In genomic region chr9:71588930-71589592, GRCm38 (mm10) we compare ENCODE assay signal across 17 mouse cellular contexts. TPM values are rescaled to one million over a fixed set of nuclear protein-coding genes. Genes with fewer than 3 reads are reported as not detected.
DNase-seq lines count a peak whose midpoint lies in the region; ATAC-seq and TF ChIP-seq lines count a peak whose summit lies in the region.
"Had no signal": no experiment of that assay in that cellular context is flagged by ENCODE, and none has a peak within 500 bp of the region (broad histone marks: within the 10 kb centered on the region; RNA-seq: fewer than 3 reads in every experiment).

No protein-coding gene starts in this region.

- H3ac ChIP-seq in myocyte (ENCODE audit: control insufficient read depth, insufficient read length): no peak overlapping the region

- 46% methylated on average over 2 of the region's 2 CpGs for WGBS in lung, embryonic 15.5 days
- WGBS in heart, embryonic 11.5 days (ENCODE audit: insufficient replicate concordance): 33% methylated on average over 2 of the region's 2 CpGs

- H3K4me2 ChIP-seq in lung, embryonic 15.5 days: peak overlapping the region; percentile 82
- H3K4me2 ChIP-seq in heart, embryonic 11.5 days: peak overlapping the region; percentile 29
- peak overlapping the region; percentile 53 for H3K4me2 ChIP-seq in myocyte (ENCODE audit: low read depth)
- H3K4me2 ChIP-seq: liver, embryonic 13.5 days had no signal

- TF ChIP-seq POLR2A in myocyte (IDR thresholded peaks at IDR 0.05; ENCODE audit: insufficient read length, low read depth): no peak

- peaks cover 23% of the 10 kb centered on the region for H3K4me1 ChIP-seq in lung, embryonic 15.5 days
- peaks cover 30% of the 10 kb centered on the region for H3K4me1 ChIP-seq in heart, embryonic 11.5 days (ENCODE audit: control insufficient read depth, insufficient read depth, low read length)

- no peak for ATAC-seq in lung, embryonic 15.5 days (ENCODE audit: borderline replicate concordance, extremely low read depth, low FRiP score, low TSS enrichment)
- no peak for ATAC-seq in heart, embryonic 11.5 days (replicated peaks; ENCODE audit: insufficient number of reproducible peaks, low FRiP score, low TSS enrichment)
- ATAC-seq: hindbrain, postnatal 0 days had no signal

- H3K9ac ChIP-seq in lung, embryonic 15.5 days: no peak overlapping the region
- no peak overlapping the region for H3K9ac ChIP-seq in heart, embryonic 11.5 days (ENCODE audit: low read depth, low read length)
- H3K9ac ChIP-seq: liver, embryonic 13.5 days had no signal

- H3K27ac ChIP-seq in lung, embryonic 15.5 days: peak overlapping the region; percentile 55; the same call in 1 of the 2 replicates
- H3K27ac ChIP-seq in heart, embryonic 11.5 days (ENCODE audit: low read depth, low read length): peak overlapping the region; percentile 84
- H3K27ac ChIP-seq: embryonic facial prominence, embryonic 10.5 days; hindbrain, postnatal 0 days; liver, embryonic 13.5 days had no signal

- no peaks in the 10 kb centered on the region for H3K79me2 ChIP-seq in myocyte (ENCODE audit: control insufficient read depth, insufficient read depth)

- no peaks in the 10 kb centered on the region for H3K9me3 ChIP-seq in lung, embryonic 15.5 days
- H3K9me3 ChIP-seq in heart, embryonic 11.5 days (replicated peaks; ENCODE audit: control insufficient read depth, low read length): peaks cover 4% of the 10 kb centered on the region; the same call in 1 of the 2 replicates
- H3K9me3 ChIP-seq: liver, embryonic 13.5 days had no signal

- no peak overlapping the region for H3K4me3 ChIP-seq in lung, embryonic 15.5 days
- no peak overlapping the region for H3K4me3 ChIP-seq in heart, embryonic 11.5 days (ENCODE audit: low read depth, low read length)
- no peak overlapping the region for H3K4me3 ChIP-seq in myocyte
- H3K4me3 ChIP-seq: embryonic facial prominence, embryonic 10.5 days; liver, embryonic 13.5 days had no signal

- no peaks in the 10 kb centered on the region for H3K36me3 ChIP-seq in lung, embryonic 15.5 days
- peaks cover 10% of the 10 kb centered on the region for H3K36me3 ChIP-seq in heart, embryonic 11.5 days (ENCODE audit: control insufficient read depth, insufficient read depth, low read length)
- H3K36me3 ChIP-seq in myocyte (ENCODE audit: control insufficient read depth, insufficient read depth): no peaks in the 10 kb centered on the region
- H3K36me3 ChIP-seq: embryonic facial prominence, embryonic 10.5 days; liver, embryonic 13.5 days had no signal

- peak; percentile 24 for DNase-seq in adrenal gland, adult 2 months
- DNase-seq in adrenal gland, adult 18-20 months (ENCODE audit: low spot score in 2 of 2): no peak
- DNase-seq in lung, postnatal 4 days: no peak
- no peak for DNase-seq in frontal cortex, postnatal 10 days (ENCODE audit: low spot score in 2 of 2)
- no peak for DNase-seq in thymus, postnatal 0 days (ENCODE audit: low spot score)
- DNase-seq: adrenal gland, postnatal 14 days; cerebellum, postnatal 10 days; kidney, postnatal 14 days; layer of hippocampus, adult 9-11 months; liver, embryonic 13.5 days; right cerebral cortex, adult 18-20 months had no signal

- H3K27me3 ChIP-seq in lung, embryonic 15.5 days: no peaks in the 10 kb centered on the region
- no peaks in the 10 kb centered on the region for H3K27me3 ChIP-seq in heart, embryonic 11.5 days (ENCODE audit: control insufficient read depth, insufficient read depth, low read length)
- no peaks in the 10 kb centered on the region for H3K27me3 ChIP-seq in myocyte (ENCODE audit: control insufficient read depth, insufficient read depth, insufficient read length)

TF ChIP-seq in myocyte, 11 proteins besides CTCF, POLR2A, EP300 and RAD21:
- TF ChIP-seq MYOD1 (IDR thresholded peaks at IDR 0.05; ENCODE audit: control insufficient read depth in 1 of 3, insufficient read length in 2 of 3, low read depth in 2 of 3): peak in 2 of 3 experiments; percentile 22 to 37
- no peak for TF ChIP-seq SRF (IDR thresholded peaks at IDR 0.05; ENCODE audit: control insufficient read depth, insufficient read length, low read depth)

RNA-seq across cellular contexts. Expression of gene Myzap, which starts 3.1 kb away (rescaled TPM):
- 10 to 100 TPM; 10.3 to 11.7 TPM for total RNA-seq in adrenal gland, adult 2 months (2021)
- polyA plus RNA-seq in adrenal gland, adult 2 months (2012; rRNA removed): 3.2 and 3.9 TPM in 2 replicates
- 10 to 100 TPM; 11.2 to 12.7 TPM for total RNA-seq in adrenal gland, adult 18-20 months (2021)
- 50.8 and 56.7 TPM in 2 replicates for polyA plus RNA-seq in lung, embryonic 15.5 days (2015; fragmentation: Nextera tagmentation; extraction: Ambion mirVana)
- polyA plus RNA-seq in heart, embryonic 11.5 days (2014; fragmentation: Nextera tagmentation; extraction: Ambion mirVana): 51.3 and 58.0 TPM in 2 replicates
- polyA plus RNA-seq in myocyte (2012; fragmentation: generic; extraction: Trizol): 6.0 TPM
- 12.6 and 14.2 TPM in 2 replicates for polyA plus RNA-seq in thymus, postnatal 0 days (2015; fragmentation: Nextera tagmentation; extraction: Ambion mirVana)
- total RNA-seq: megakaryocyte-erythroid progenitor cell, adult 5-6 weeks had no signal

Comparison
In these comparisons a context has a peak if more than half of its experiments do, and no peak if none do; other contexts are left out.
1. H3K4me2 ChIP-seq: peak in every context shown above with its lines; median percentile 82 in lung, embryonic 15.5 days; 53 in myocyte; 29 in heart, embryonic 11.5 days.